Mouse (Mus musculus) limb, embryonic 11.5 days (tissue): Measurements from ENCODE around the gene Fbxo30. TPM values are rescaled to one million over a fixed set of nuclear protein-coding genes. Genes with fewer than 3 reads are reported as not detected.
A peak's percentile ranks its signal among the peaks of the same experiment; 100 is the strongest.
"Not testable (repeated sequence)": the region's sequence is repeated elsewhere in the genome, so short reads cannot be mapped to it uniquely, and the experiment has no call there.

Experiments
- ATAC-seq: fragments of 200-750 bp; cut with Nextera tagmentation; 2 replicates; pipeline ENCODE4 v1.8.0; 2017; ENCODE audit warnings: low read depth; ENCODE audit not compliant: insufficient number of reproducible peaks, low FRiP score, low TSS enrichment
- DNase-seq: peaks from one replicate; pipeline ENCODE4 v3.0.0-alpha.2; 2015; ENCODE audit warnings: low spot score
- H3K27ac ChIP-seq: fragments of 300-500 bp; sonication (generic); replicated peaks from 2 replicates; pipeline ENCODE4 v1.5.1; 2014; ENCODE audit warnings: low read depth, mild to moderate bottlenecking, low read length
- H3K27me3 ChIP-seq: fragments of 300-500 bp; sonication (generic); 2 replicates; pipeline ENCODE4 v1.6.1; 2014; ENCODE audit warnings: mild to moderate bottlenecking, low read length, mixed read lengths; ENCODE audit not compliant: control insufficient read depth, insufficient read depth
- H3K36me3 ChIP-seq: fragments of 300-500 bp; sonication (generic); 2 replicates; pipeline ENCODE4 v1.6.1; 2014; ENCODE audit warnings: mild to moderate bottlenecking, low read length, moderate library complexity, mixed read lengths; ENCODE audit not compliant: control insufficient read depth, insufficient read depth
- H3K4me1 ChIP-seq: fragments of 300-500 bp; sonication (generic); 2 replicates; pipeline ENCODE4 v1.6.1; 2014; ENCODE audit warnings: low read length, mixed read lengths; ENCODE audit not compliant: control insufficient read depth, insufficient read depth
- H3K4me2 ChIP-seq: fragments of 300-500 bp; sonication (generic); 2 replicates; pipeline ENCODE4 v1.6.1; 2014; ENCODE audit warnings: low read depth, mild to moderate bottlenecking, moderate library complexity; ENCODE audit not compliant: severe bottlenecking
- H3K4me3 ChIP-seq: fragments of 300-500 bp; sonication (generic); 2 replicates; pipeline ENCODE4 v1.5.1; 2014; ENCODE audit warnings: low read depth, low read length
- H3K9ac ChIP-seq: fragments of 300-500 bp; sonication (generic); 2 replicates; pipeline ENCODE4 v1.6.1; 2014; ENCODE audit warnings: mild to moderate bottlenecking, low read length
- H3K9me3 ChIP-seq: fragments of 300-500 bp; sonication (generic); 2 replicates; pipeline ENCODE4 v1.6.1; 2016; ENCODE audit warnings: low read length; ENCODE audit not compliant: control insufficient read depth
- WGBS: fragments of 180-500 bp; shearing (Covaris S2); extraction: QIAGEN DNeasy Blood & Tissue Kit; methylation state at CpG from one replicate; pipeline ENCODE4 v1.1.7; 2014; 5-methylcytosine and 5-hydroxymethylcytosine counted together
- polyA plus RNA-seq: library from polyadenylated mRNA; unstranded; fragments of >200 nt; fragmentation: Nextera tagmentation; extraction: Ambion mirVana; gene quantifications from 2 replicates; pipeline ENCODE4 v1.2.1, GENCODE M21; 2014

Fbxo30 gene
- polyA plus RNA-seq, 1 experiment from 2014 or later: 44.7 TPM

GRCm38 (mm10) chr10:11263795-11264194, 17.3 kb upstream of the Fbxo30 start:
- not testable (repeated sequence) for H3K27ac ChIP-seq, H3K4me2 ChIP-seq, ATAC-seq, H3K4me1 ChIP-seq, H3K9me3 ChIP-seq, H3K27me3 ChIP-seq, H3K9ac ChIP-seq, DNase-seq, H3K4me3 ChIP-seq, H3K36me3 ChIP-seq
- 84% methylated on average over 2 of the region's 2 CpGs for whole genome bisulfite sequencing

GRCm38 (mm10) chr10:11269165-11269564, 12.0 kb upstream of the Fbxo30 start:
- ATAC-seq: no peak
- Histone ChIP-seq H3K27me3 (no peaks in the 10 kb centered on the region), H3K4me3 (no peak overlapping the region), H3K36me3 (no peaks in the 10 kb centered on the region), H3K4me1 (no peaks in the 10 kb centered on the region), H3K9me3 (no peaks in the 10 kb centered on the region), H3K9ac (no peak overlapping the region), H3K4me2 (no peak overlapping the region), H3K27ac (no peak overlapping the region)
- DNase-seq: no peak

- DNase-seq: no peak
- H3K9ac ChIP-seq: no peak overlapping the region
- no peak overlapping the region for H3K4me3 ChIP-seq
- 86% methylated on average over 1 of the region's 1 CpGs for WGBS
- no peak for ATAC-seq
- no peaks in the 10 kb centered on the region for H3K9me3 ChIP-seq
- H3K27ac ChIP-seq: no peak overlapping the region
- H3K27me3 ChIP-seq: no peaks in the 10 kb centered on the region
- no peaks in the 10 kb centered on the region for H3K36me3 ChIP-seq
- H3K4me2 ChIP-seq: no peak overlapping the region
- no peaks in the 10 kb centered on the region for H3K4me1 ChIP-seq
These were observed 6.7 kb upstream of the Fbxo30 start for GRCm38 (mm10) chr10:11274431-11274830.

- peak overlapping the region; percentile 90 for H3K4me3 ChIP-seq
- peak overlapping the region; percentile 45 for H3K4me2 ChIP-seq
- H3K4me1 ChIP-seq: 0 out of 2 replicates have a peak, but pooled peaks cover 2% of the 10 kb centered on the region
- ATAC-seq (no peak; the same call in none of the 2 replicates), DNase-seq (no peak)
- H3K36me3 ChIP-seq: no peaks in the 10 kb centered on the region
- H3K9me3 ChIP-seq: no peaks in the 10 kb centered on the region
- 0% methylated on average over 6 of the region's 6 CpGs for WGBS
- no peaks in the 10 kb centered on the region for H3K27me3 ChIP-seq
- H3K9ac ChIP-seq: peak overlapping the region; percentile 96
- peak overlapping the region; percentile 95 for H3K27ac ChIP-seq
These were observed 924 bp upstream of the Fbxo30 start for GRCm38 (mm10) chr10:11280235-11280577.

DNA sequence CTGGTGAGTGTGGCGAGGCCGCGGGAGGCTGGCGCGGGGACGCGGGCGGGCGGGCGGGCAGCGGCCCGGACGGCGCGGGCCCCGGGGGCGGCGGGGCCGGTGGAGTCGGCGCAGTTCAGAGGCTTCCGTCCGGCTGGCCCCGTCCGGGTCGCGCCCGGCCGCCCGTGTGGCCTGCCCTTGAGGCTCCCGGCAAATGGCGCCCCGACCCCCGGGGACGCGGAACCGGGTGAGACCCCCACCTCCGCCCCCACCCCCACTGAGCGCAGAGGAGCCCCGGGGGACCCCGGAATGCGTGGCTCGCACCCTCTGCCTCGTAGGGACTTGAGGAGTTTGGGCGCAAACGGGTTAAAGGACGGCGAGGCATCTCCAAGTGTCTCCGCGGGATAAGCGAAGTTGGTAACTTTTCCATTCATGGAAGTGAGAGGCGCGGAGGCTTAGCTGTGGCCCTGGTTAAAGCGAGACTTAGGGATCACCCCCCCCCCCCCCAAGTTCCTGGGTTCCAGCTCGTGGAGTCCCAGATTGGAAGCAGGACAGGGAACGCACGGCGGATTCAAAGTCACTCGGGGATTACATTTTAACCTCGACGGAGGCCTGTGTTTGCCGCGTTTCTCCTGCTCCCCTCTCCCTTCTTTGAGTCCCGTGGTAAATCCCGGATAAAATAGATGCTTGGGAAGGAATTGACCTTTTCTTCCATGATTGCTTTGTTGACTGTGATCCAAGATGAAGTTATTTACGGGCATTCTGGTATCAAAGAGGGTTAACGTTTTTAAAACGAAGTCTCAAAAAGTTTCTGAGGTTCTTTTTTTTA, 572 bp downstream of the Fbxo30 start:
- 0 out of 2 replicates have a peak, but pooled peaks cover 2% of the 10 kb centered on the region for H3K4me1 ChIP-seq
- DNase-seq (peak; percentile 71), ATAC-seq (peak; percentile 49)
- peak overlapping the region; percentile 45; the same call in 1 of the 2 replicates for H3K4me2 ChIP-seq
- H3K27ac ChIP-seq: peak overlapping the region; percentile 95
- H3K36me3 ChIP-seq: no peaks in the 10 kb centered on the region
- under 1% methylated on average over 42 of the region's 68 CpGs for WGBS
- peak overlapping the region; percentile 90 for H3K4me3 ChIP-seq
- H3K9me3 ChIP-seq: no peaks in the 10 kb centered on the region
- peak overlapping the region; percentile 96 for H3K9ac ChIP-seq
- no peaks in the 10 kb centered on the region for H3K27me3 ChIP-seq

GRCm38 (mm10) chr10:11282306-11282631, 1.1 kb downstream of the Fbxo30 start:
- Histone ChIP-seq H3K9me3 (no peaks in the 10 kb centered on the region), H3K9ac (peak overlapping the region; percentile 96), H3K4me1 (0 out of 2 replicates have a peak, but pooled peaks cover 2% of the 10 kb centered on the region), H3K27ac (no peak overlapping the region; the same call in 1 of the 2 replicates), H3K27me3 (no peaks in the 10 kb centered on the region), H3K36me3 (no peaks in the 10 kb centered on the region), H3K4me3 (peak overlapping the region; percentile 90), H3K4me2 (peak overlapping the region; percentile 45)
- DNase-seq: no peak
- ATAC-seq: no peak
- WGBS: 3% methylated on average over 4 of the region's 4 CpGs

DNA sequence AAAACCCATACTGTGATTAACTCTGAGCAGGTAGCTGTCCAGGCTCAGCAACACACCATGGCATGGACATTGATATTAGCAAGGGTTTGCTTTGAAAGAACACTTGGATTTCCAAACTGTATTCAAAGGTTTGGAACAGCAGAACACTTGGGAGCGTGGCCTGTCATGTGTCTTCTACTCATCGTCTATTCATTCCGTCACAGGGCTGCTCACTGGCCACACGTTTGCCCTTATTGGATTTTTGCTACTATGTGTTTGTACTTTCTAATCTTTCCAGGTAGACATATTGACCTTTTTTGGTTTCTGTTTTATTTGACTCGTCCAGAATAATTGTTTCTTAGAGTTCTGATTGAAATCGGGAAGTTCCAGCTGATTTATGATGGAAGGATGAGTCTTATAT, 17.3 kb downstream of the Fbxo30 start:
- Histone ChIP-seq H3K9me3 (no peaks in the 10 kb centered on the region), H3K36me3 (no peaks in the 10 kb centered on the region), H3K27me3 (no peaks in the 10 kb centered on the region), H3K4me2 (no peak overlapping the region), H3K9ac (no peak overlapping the region), H3K4me3 (no peak overlapping the region), H3K27ac (no peak overlapping the region), H3K4me1 (no peaks in the 10 kb centered on the region)
- 93% methylated on average over 6 of the region's 6 CpGs for WGBS
- ATAC-seq: no peak
- DNase-seq: no peak

GRCm38 (mm10) chr10:11305365-11306053, 24.4 kb downstream of the Fbxo30 start:
- Histone ChIP-seq H3K36me3 (no peaks in the 10 kb centered on the region), H3K27ac (no peak overlapping the region), H3K4me2 (no peak overlapping the region), H3K9me3 (no peaks in the 10 kb centered on the region), H3K9ac (no peak overlapping the region), H3K4me3 (no peak overlapping the region), H3K27me3 (no peaks in the 10 kb centered on the region), H3K4me1 (0 out of 2 replicates have a peak, but pooled peaks cover 3% of the 10 kb centered on the region)
- peak; percentile 63; the same call in 1 of the 2 replicates for ATAC-seq
- no peak for DNase-seq
- WGBS: 29% methylated on average over 9 of the region's 9 CpGs
